Mouse (Mus musculus) forebrain, postnatal 0 days (tissue): Measurements from ENCODE around the gene Muc13. TPM values are rescaled to one million over a fixed set of nuclear protein-coding genes. Genes with fewer than 3 reads are reported as not detected.

Source experiments
- ATAC-seq: fragments of 200-750 bp; cut with Nextera tagmentation; 2 replicates; pipeline ENCODE4 v1.8.0; 2017; ENCODE audit warnings: mild to moderate bottlenecking, moderate library complexity
- DNase-seq: peaks from one replicate; pipeline ENCODE4 v3.0.0-alpha.2; 2015
- H3K27ac ChIP-seq: fragments of 300-500 bp; sonication (generic); 2 replicates; pipeline ENCODE4 v1.5.1; 2014; ENCODE audit warnings: low read depth, mild to moderate bottlenecking, antibody characterized with exemption, low read length, moderate library complexity, mixed read lengths
- H3K27me3 ChIP-seq: fragments of 300-500 bp; sonication (generic); 2 replicates; pipeline ENCODE4 v1.6.1; 2014; ENCODE audit warnings: mild to moderate bottlenecking, low read length, mixed read lengths; ENCODE audit not compliant: insufficient read depth
- H3K36me3 ChIP-seq: fragments of 300-500 bp; sonication (generic); 2 replicates; pipeline ENCODE4 v1.6.1; 2014; ENCODE audit warnings: mild to moderate bottlenecking, moderate library complexity; ENCODE audit not compliant: insufficient read depth
- H3K4me1 ChIP-seq: fragments of 300-500 bp; sonication (generic); 2 replicates; pipeline ENCODE4 v1.6.1; 2014; ENCODE audit warnings: antibody characterized with exemption; ENCODE audit not compliant: insufficient read depth
- H3K4me2 ChIP-seq: fragments of 300-500 bp; sonication (generic); 2 replicates; pipeline ENCODE4 v1.6.1; 2014; ENCODE audit warnings: low read depth, mild to moderate bottlenecking, moderate library complexity
- H3K4me3 ChIP-seq: fragments of 300-500 bp; sonication (generic); 2 replicates; pipeline ENCODE4 v1.5.1; 2014; ENCODE audit warnings: low read depth, low read length, mixed read lengths
- H3K9ac ChIP-seq: fragments of 300-500 bp; sonication (generic); 2 replicates; pipeline ENCODE4 v1.6.1; 2014; ENCODE audit warnings: mild to moderate bottlenecking
- H3K9me3 ChIP-seq: fragments of 300-500 bp; sonication (generic); 2 replicates; pipeline ENCODE4 v1.6.1; 2016; ENCODE audit warnings: low read length
- CTCF ChIP-seq: sonication (generic); IDR thresholded peaks from 2 replicates; pipeline ENCODE4 v1.5.1; 2016; ENCODE audit warnings: antibody characterized with exemption, control low read depth, low read depth
- WGBS: fragments of 180-500 bp; shearing (Covaris S2); extraction: QIAGEN DNeasy Blood & Tissue Kit; methylation state at CpG from one replicate; pipeline ENCODE4 v1.1.7; 2014; 5-methylcytosine and 5-hydroxymethylcytosine counted together
- polyA plus RNA-seq: library from polyadenylated mRNA; unstranded; fragments of >200 nt; fragmentation: Nextera tagmentation; extraction: Ambion mirVana; gene quantifications from 2 replicates; pipeline ENCODE4 v1.2.1, GENCODE M21; 2015
- total RNA-seq: library from RNA; depleted of rRNA; stranded (reverse); fragments of >200 nt; gene quantifications from 2 replicates; pipeline ENCODE4 v1.2.3, GENCODE M21; 2014

Muc13 gene
- total and polyA plus RNA-seq, 2 experiments from 2014 or later: not detected

DNA sequence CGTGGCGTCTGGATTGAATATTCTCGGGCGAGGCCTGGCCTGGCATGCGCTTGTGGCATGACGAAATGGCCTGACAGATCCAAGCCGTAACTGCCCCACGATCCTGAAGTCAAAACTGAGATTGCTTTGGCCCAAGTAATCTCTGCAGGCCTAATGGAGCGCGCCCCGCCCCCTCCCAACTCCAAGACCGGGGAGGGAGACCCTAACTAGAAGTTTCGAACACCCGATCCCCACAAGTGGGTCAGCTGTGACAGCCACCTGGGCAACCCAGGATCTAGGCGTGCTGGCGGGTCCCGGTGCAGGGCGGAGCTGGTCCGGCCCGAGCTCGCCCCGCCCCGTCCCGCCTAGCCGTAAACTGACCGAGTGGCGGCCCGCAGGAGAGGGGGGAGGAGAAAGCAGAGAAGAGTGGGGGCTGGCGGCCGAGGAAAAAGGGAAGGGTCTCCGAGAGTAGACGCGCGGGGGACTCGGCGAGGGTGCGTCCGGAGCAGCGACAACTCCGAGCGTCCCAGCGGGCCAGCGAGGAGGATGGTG, 35.5 kb downstream of the Muc13 start, which contains the start of gene Itgb5:
TSS of gene Itgb5 (plus strand) at position 365 of the 531 bp plus-strand sequence.
- H3K4me2 ChIP-seq: peak within 1 kb of the TSS; percentile 98
- no peaks in the 10 kb centered on the region for H3K36me3 ChIP-seq
- H3K4me1 ChIP-seq: peaks cover 6% of the 10 kb centered on the region; the same call in 1 of the 2 replicates
- H3K9me3 ChIP-seq: no peaks in the 10 kb centered on the region
- 1% methylated on average over 40 of the region's 43 CpGs for WGBS
- TF ChIP-seq CTCF: no peak
- H3K27ac ChIP-seq: peak within 1 kb of the TSS; percentile 40; the same call in 1 of the 2 replicates
- H3K27me3 ChIP-seq: peaks cover 14% of the 10 kb centered on the region
- no peak for DNase-seq
- H3K4me3 ChIP-seq: peak within 1 kb of the TSS; percentile 64
- ATAC-seq: peak; percentile 57
- peak within 1 kb of the TSS; percentile 53 for H3K9ac ChIP-seq

DNA sequence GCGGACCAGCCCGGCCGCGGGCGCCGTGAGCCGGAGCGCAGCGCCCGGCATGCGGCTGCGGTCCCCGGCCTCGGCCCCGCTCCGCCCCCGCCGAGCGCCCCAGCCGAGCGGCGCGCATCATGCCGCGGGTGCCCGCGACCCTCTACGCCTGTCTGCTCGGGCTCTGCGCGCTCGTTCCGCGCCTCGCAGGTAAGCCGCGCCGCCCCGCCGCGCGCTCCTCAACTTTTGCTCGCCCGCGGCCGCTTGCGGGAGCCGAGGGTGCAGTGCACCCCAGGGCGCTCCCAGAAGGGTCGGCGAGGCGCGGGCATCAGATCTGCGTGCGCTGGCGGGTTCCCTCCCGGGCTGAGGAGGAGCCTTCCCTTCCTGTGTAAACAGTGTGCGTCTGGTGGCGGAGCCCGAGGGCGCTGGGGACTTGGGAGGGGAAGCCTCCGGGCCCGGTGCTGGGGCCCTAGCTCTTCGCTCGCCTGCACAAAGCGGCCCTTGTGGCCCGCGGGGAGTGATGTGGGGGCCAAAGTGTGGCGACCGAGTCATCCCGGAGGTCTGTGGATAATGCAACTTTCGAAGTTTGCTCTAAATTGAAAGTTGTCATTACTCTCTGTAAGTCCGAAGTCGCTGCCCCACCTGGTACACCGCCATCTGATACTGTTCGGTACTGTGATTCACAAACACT, 36.1 kb downstream of the Muc13 start:
- Histone ChIP-seq H3K4me1 (peaks cover 6% of the 10 kb centered on the region; the same call in 1 of the 2 replicates), H3K27ac (peak overlapping the region; percentile 40; the same call in 1 of the 2 replicates), H3K36me3 (no peaks in the 10 kb centered on the region), H3K9me3 (no peaks in the 10 kb centered on the region), H3K4me2 (peak overlapping the region; percentile 98), H3K27me3 (peaks cover 17% of the 10 kb centered on the region), H3K4me3 (peak overlapping the region; percentile 64), H3K9ac (peak overlapping the region; percentile 53)
- DNase-seq (peak; percentile 43), ATAC-seq (peak; percentile 75)
- TF ChIP-seq CTCF: no peak
- 2% methylated on average over 67 of the region's 76 CpGs for WGBS

DNA sequence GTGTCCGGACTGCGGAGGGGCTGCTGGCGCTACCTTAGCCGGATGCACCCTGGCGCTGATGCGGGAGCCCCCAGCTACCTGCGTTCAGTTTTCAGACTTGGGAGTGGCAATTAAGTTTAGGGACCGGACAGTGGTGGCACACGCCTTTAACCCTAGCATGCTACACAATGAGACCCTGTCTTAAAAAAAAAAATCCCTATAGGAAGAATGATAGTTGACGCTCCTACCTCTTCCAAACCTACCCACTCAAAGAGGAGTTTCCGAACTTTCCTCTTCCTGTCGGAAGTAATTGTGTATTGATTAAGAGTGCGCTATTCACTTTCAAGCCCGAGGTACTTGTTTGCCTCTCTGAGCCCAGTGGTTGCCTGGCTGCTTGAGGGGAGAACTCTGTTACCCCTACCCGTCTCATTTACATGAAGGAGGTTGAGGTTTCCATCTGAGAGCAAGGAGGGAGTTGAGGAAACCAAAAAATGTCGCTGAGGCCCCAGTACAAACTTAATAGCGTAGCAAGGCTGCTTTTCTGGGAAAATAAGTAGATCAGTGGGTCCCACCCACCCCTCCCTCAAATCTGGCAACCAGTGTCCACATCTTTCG, 36.8 kb downstream of the Muc13 start:
- H3K4me3 ChIP-seq: peak overlapping the region; percentile 64
- H3K36me3 ChIP-seq: no peaks in the 10 kb centered on the region
- peaks cover 17% of the 10 kb centered on the region for H3K27me3 ChIP-seq
- H3K9ac ChIP-seq: peak overlapping the region; percentile 53
- peak overlapping the region; percentile 98 for H3K4me2 ChIP-seq
- H3K9me3 ChIP-seq: no peaks in the 10 kb centered on the region
- 0 out of 2 replicates have a peak overlapping the region, but pooled peaks have one; percentile 40 for H3K27ac ChIP-seq
- TF ChIP-seq CTCF: no peak
- ATAC-seq (no peak), DNase-seq (no peak)
- peaks cover 6% of the 10 kb centered on the region; the same call in 1 of the 2 replicates for H3K4me1 ChIP-seq
- 4% methylated on average over 18 of the region's 18 CpGs for WGBS

DNA sequence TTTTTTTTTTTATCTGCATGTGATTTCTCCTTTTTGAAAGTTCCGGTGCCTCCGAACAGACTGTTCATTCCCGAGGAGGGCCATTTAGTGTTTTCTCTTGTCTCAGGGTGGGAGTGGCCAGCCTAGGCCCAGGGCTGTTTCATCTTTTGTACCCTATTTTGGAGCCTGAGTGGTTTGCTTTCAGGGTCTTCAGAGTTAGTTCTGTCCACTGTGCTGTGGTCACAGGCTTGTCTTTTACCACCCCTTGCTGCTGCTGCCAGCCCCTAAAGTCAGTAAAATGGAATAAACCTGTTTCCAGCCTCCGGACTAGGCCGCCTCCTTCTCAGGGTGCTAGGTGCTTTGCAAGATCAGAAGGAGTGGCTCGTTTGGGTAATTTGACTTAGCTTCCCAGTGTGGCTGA, 38.2 kb downstream of the Muc13 start:
- H3K4me1 ChIP-seq: peaks cover 6% of the 10 kb centered on the region; the same call in 1 of the 2 replicates
- H3K9ac ChIP-seq: no peak overlapping the region
- peaks cover 17% of the 10 kb centered on the region for H3K27me3 ChIP-seq
- DNase-seq: no peak
- ATAC-seq: no peak
- no peaks in the 10 kb centered on the region for H3K9me3 ChIP-seq
- TF ChIP-seq CTCF: no peak
- H3K4me2 ChIP-seq: no peak overlapping the region
- H3K36me3 ChIP-seq: no peaks in the 10 kb centered on the region
- WGBS: 52% methylated on average over 6 of the region's 6 CpGs
- H3K4me3 ChIP-seq: no peak overlapping the region
- H3K27ac ChIP-seq: no peak overlapping the region

DNA sequence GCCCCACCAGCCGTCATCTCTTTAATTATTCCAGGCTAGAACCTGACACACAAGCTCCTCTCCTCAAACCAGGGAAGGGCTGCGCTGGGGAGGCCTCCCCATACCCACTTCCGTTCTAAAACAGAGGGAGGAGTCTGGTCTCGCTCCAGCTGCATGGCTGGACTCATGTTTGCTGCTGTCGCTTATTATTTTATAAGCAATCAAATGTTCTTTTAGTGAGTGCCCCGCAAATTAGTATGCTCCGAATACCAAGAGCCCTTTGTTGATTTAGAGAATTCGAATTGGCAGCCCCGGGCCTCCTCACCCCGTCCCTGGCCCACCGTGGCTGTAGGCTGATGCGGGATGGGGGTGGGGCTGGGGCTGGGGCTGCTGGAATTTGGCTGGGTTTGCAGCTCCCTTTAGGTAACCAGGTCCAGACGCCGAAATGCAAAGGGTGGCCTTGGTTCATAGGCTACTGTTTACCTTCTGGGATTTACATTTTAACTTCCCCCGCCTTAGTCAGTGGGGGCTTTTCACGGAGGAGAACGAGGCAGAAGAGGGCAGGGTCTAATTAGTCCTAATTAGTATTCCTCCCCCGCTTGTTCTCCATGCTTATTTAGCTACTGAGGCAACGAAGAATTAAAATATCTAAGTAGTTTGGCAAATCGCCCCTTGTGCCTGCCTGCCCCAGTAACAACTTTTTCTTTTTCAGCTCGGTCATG, 39.0 kb downstream of the Muc13 start:
- 0 out of 2 replicates have a peak overlapping the region, but pooled peaks have one; percentile 6 for H3K27ac ChIP-seq
- H3K36me3 ChIP-seq: no peaks in the 10 kb centered on the region
- TF ChIP-seq CTCF: no peak
- no peak overlapping the region for H3K9ac ChIP-seq
- DNase-seq (peak; percentile 53), ATAC-seq (peak; percentile 25; the same call in 1 of the 2 replicates)
- peak overlapping the region; percentile 31 for H3K4me2 ChIP-seq
- 5% methylated on average over 21 of the region's 21 CpGs for WGBS
- peak overlapping the region; percentile 7; the same call in 1 of the 2 replicates for H3K4me3 ChIP-seq
- peaks cover 6% of the 10 kb centered on the region; the same call in 1 of the 2 replicates for H3K4me1 ChIP-seq
- peaks cover 17% of the 10 kb centered on the region for H3K27me3 ChIP-seq
- H3K9me3 ChIP-seq: no peaks in the 10 kb centered on the region

DNA sequence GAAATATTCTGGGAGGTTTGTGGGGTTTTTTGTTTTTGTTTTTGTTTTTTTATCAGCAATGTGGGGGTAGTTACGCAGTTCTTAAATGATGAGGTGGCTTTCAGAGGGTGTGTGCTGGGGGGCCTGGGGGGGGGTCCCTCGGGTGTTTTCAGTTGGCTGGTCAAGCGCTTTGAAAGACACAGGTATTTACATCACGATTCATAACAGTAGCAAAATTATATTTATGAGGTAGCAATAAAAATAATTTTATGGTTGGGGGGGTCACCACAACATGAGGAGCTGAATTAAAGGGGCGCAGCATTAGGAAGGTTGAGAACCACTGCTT, 39.6 kb downstream of the Muc13 start:
- H3K36me3 ChIP-seq: no peaks in the 10 kb centered on the region
- peaks cover 6% of the 10 kb centered on the region; the same call in 1 of the 2 replicates for H3K4me1 ChIP-seq
- 0 out of 2 replicates have a peak overlapping the region, but pooled peaks have one; percentile 10 for H3K27ac ChIP-seq
- no peak for ATAC-seq
- no peak overlapping the region for H3K4me3 ChIP-seq
- WGBS: 5% methylated on average over 5 of the region's 5 CpGs
- peaks cover 17% of the 10 kb centered on the region for H3K27me3 ChIP-seq
- no peak for TF ChIP-seq CTCF
- DNase-seq: no peak
- H3K4me2 ChIP-seq: peak overlapping the region; percentile 31
- H3K9me3 ChIP-seq: no peaks in the 10 kb centered on the region
- no peak overlapping the region for H3K9ac ChIP-seq
